Comparison of ENCODE assay signal across 9 mouse cellular contexts in the genomic region with DNA sequence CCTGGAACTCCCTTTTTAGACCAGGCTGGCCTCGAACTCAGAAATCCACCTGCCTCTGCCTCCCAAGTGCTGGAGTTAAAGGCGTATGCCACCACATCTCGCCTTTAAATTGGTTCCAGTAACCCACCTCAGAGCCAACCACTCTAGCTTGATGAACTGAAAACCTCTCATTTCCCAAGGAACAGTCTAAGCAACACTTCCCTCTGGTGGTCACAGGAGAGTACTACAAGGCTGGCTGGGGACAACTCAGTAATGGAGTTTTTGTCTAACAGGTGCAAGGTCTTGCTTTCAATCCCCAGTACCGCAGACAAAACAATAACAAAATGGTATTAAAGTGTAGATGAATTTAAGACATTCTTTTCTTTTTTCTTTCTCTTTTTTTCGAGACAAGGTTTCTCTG. TPM values are rescaled to one million over a fixed set of nuclear protein-coding genes. Genes with fewer than 3 reads are reported as not detected.
DNase-seq lines count a peak whose midpoint lies in the region; ATAC-seq and TF ChIP-seq lines count a peak whose summit lies in the region.
"Had no signal": no experiment of that assay in that cellular context is flagged by ENCODE, and none has a peak within 500 bp of the region (broad histone marks: within the 10 kb centered on the region; RNA-seq: fewer than 3 reads in every experiment).

No protein-coding gene starts in this region.

- DNase-seq in midbrain, embryonic 14.5 days, result peak; percentile 78
- DNase-seq in WW6 (ENCODE audit: low read depth, low spot score), result peak; percentile 13
- DNase-seq in cerebellum, postnatal 36 days, result peak; percentile 37 to 51
- DNase-seq in kidney, adult 9 months, result peak; percentile 64
- peak; percentile 52 for DNase-seq in lung, postnatal 0 days (ENCODE audit: low spot score)
- DNase-seq in spleen, adult 18-20 months, result peak; percentile 27 to 56

- H3K4me2 ChIP-seq in midbrain, embryonic 14.5 days (ENCODE audit: low read length), result no peak overlapping the region
- no peak overlapping the region for H3K4me2 ChIP-seq in midbrain, embryonic 13.5 days (replicated peaks)
- no peak overlapping the region for H3K4me2 ChIP-seq in lung, postnatal 0 days (replicated peaks; ENCODE audit: low read depth, low read length)
- H3K4me2 ChIP-seq: hindbrain, embryonic 15.5 days had no signal

- H3K36me3 ChIP-seq in midbrain, embryonic 14.5 days (ENCODE audit: control insufficient read depth, insufficient read depth, low read length), result no peaks in the 10 kb centered on the region
- no peaks in the 10 kb centered on the region for H3K36me3 ChIP-seq in midbrain, embryonic 13.5 days
- no peaks in the 10 kb centered on the region for H3K36me3 ChIP-seq in lung, postnatal 0 days (ENCODE audit: insufficient read depth, low read length)
- H3K36me3 ChIP-seq: hindbrain, embryonic 15.5 days had no signal

- WGBS in midbrain, embryonic 14.5 days, result 47% methylated on average over 5 of the region's 5 CpGs
- 40% methylated on average over 5 of the region's 5 CpGs for WGBS in midbrain, embryonic 13.5 days
- 29% methylated on average over 5 of the region's 5 CpGs for WGBS in lung, postnatal 0 days

- H3K9ac ChIP-seq in midbrain, embryonic 14.5 days (replicated peaks; ENCODE audit: low read length), result no peak overlapping the region
- H3K9ac ChIP-seq in midbrain, embryonic 13.5 days (replicated peaks), result no peak overlapping the region
- no peak overlapping the region for H3K9ac ChIP-seq in lung, postnatal 0 days (replicated peaks; ENCODE audit: low read depth)
- H3K9ac ChIP-seq: hindbrain, embryonic 15.5 days had no signal

- no peak overlapping the region for H3K4me3 ChIP-seq in midbrain, embryonic 14.5 days (replicated peaks; ENCODE audit: low read depth, low read length)
- H3K4me3 ChIP-seq in midbrain, embryonic 13.5 days (replicated peaks), result no peak overlapping the region
- no peak overlapping the region for H3K4me3 ChIP-seq in lung, postnatal 0 days (ENCODE audit: low read depth, low read length)
- H3K4me3 ChIP-seq: hindbrain, embryonic 15.5 days had no signal

- no peaks in the 10 kb centered on the region for H3K27me3 ChIP-seq in midbrain, embryonic 14.5 days (ENCODE audit: control insufficient read depth, insufficient read depth, low read length)
- peaks cover 11% of the 10 kb centered on the region; the same call in 1 of the 2 replicates for H3K27me3 ChIP-seq in midbrain, embryonic 13.5 days
- H3K27me3 ChIP-seq in lung, postnatal 0 days (replicated peaks; ENCODE audit: insufficient read depth, low read length), result no peaks in the 10 kb centered on the region
- H3K27me3 ChIP-seq: hindbrain, embryonic 15.5 days had no signal

- peak; percentile 84 for TF ChIP-seq CTCF in lung, postnatal 0 days (IDR thresholded peaks at IDR 0.05)

- H3K9me3 ChIP-seq in midbrain, embryonic 14.5 days (ENCODE audit: control insufficient read depth, low read length), result no peaks in the 10 kb centered on the region
- no peaks in the 10 kb centered on the region for H3K9me3 ChIP-seq in midbrain, embryonic 13.5 days
- no peaks in the 10 kb centered on the region for H3K9me3 ChIP-seq in lung, postnatal 0 days (ENCODE audit: low read length)
- H3K9me3 ChIP-seq: hindbrain, embryonic 15.5 days had no signal

- TF ChIP-seq EP300 in lung, postnatal 0 days (IDR thresholded peaks at IDR 0.05), result no peak

- H3K27ac ChIP-seq in midbrain, embryonic 14.5 days (replicated peaks; ENCODE audit: low read depth, low read length), result no peak overlapping the region
- H3K27ac ChIP-seq in midbrain, embryonic 13.5 days, result no peak overlapping the region
- no peak overlapping the region for H3K27ac ChIP-seq in lung, postnatal 0 days (ENCODE audit: low read length)
- H3K27ac ChIP-seq: hindbrain, embryonic 15.5 days had no signal

- no peak for ATAC-seq in midbrain, embryonic 14.5 days (ENCODE audit: low FRiP score, low TSS enrichment)
- ATAC-seq in midbrain, embryonic 13.5 days, result no peak
- no peak for ATAC-seq in lung, postnatal 0 days

- H3K4me1 ChIP-seq in midbrain, embryonic 14.5 days (ENCODE audit: control insufficient read depth, insufficient read depth, low read length), result no peaks in the 10 kb centered on the region
- H3K4me1 ChIP-seq in midbrain, embryonic 13.5 days (replicated peaks), result no peaks in the 10 kb centered on the region
- H3K4me1 ChIP-seq in lung, postnatal 0 days (ENCODE audit: insufficient read depth, low read depth, low read length), result no peaks in the 10 kb centered on the region
- H3K4me1 ChIP-seq: hindbrain, embryonic 15.5 days had no signal

RNA-seq across cellular contexts. Expression of gene Gm4779, which starts 22.2 kb away (rescaled TPM):
- not detected in 2 replicates for polyA plus RNA-seq in midbrain, embryonic 14.5 days (2014; fragmentation: Nextera tagmentation; extraction: Ambion mirVana)
- polyA plus RNA-seq in midbrain, embryonic 13.5 days (2015; fragmentation: Nextera tagmentation; extraction: Ambion mirVana), result 0.08 TPM in 1 of 2 replicates, not detected in the other
- polyA plus RNA-seq in lung, postnatal 0 days (2015; fragmentation: Nextera tagmentation; extraction: Ambion mirVana), result not detected in 2 replicates
- polyA plus RNA-seq: hindbrain, embryonic 15.5 days; stomach, embryonic 16.5 days had no signal

RNA-seq across cellular contexts. Expression of gene 8030474K03Rik, which starts 22.4 kb away (rescaled TPM):
- polyA plus RNA-seq in midbrain, embryonic 14.5 days (2014; fragmentation: Nextera tagmentation; extraction: Ambion mirVana), result not detected in 2 replicates
- polyA plus RNA-seq in midbrain, embryonic 13.5 days (2015; fragmentation: Nextera tagmentation; extraction: Ambion mirVana), result not detected in 2 replicates
- polyA plus RNA-seq in lung, postnatal 0 days (2015; fragmentation: Nextera tagmentation; extraction: Ambion mirVana), result 0.12 TPM in 1 of 2 replicates, not detected in the other
- polyA plus RNA-seq: hindbrain, embryonic 15.5 days had no signal

RNA-seq across cellular contexts. Expression of gene Cxcr3, which starts 38.0 kb away (rescaled TPM):
- 0.36 TPM in 1 of 2 replicates, not detected in the other for polyA plus RNA-seq in midbrain, embryonic 14.5 days (2014; fragmentation: Nextera tagmentation; extraction: Ambion mirVana)
- polyA plus RNA-seq in midbrain, embryonic 13.5 days (2015; fragmentation: Nextera tagmentation; extraction: Ambion mirVana), result 0.17 and 0.22 TPM in 2 replicates
- 0.50 and 0.54 TPM in 2 replicates for polyA plus RNA-seq in lung, postnatal 0 days (2015; fragmentation: Nextera tagmentation; extraction: Ambion mirVana)
- polyA plus RNA-seq: hindbrain, embryonic 15.5 days had no signal

Comparison
In these comparisons a context has a peak if more than half of its experiments do, and no peak if none do; other contexts are left out.
1. DNase-seq: peak in every context shown above with its lines; median percentile 78 in midbrain, embryonic 14.5 days; 64 in kidney, adult 9 months; 52 in lung, postnatal 0 days; 44 in cerebellum, postnatal 36 days; 42 in spleen, adult 18-20 months; 13 in WW6.